Mouse (Mus musculus): ENCODE data around the gene Rpl26.

DNA sequence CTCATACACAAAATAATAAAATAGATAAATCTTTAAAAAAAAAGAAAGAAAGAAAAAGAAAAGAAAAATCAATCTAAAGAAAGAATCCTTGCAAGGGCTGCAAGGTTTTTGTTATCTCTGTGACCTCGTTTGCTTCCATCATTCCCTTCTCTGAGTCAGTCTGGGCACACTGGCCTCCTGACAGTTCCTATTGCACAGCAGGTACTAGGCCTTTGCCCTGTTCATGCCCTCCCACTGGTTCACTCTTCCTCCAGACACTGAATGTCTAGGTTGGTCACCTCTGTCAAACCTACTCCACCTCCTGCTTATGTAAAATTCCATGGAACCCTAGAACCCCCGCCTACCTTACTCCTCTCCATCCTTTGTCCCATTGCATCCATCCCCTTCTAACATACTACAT lies 43.9 kb downstream of the Rpl26 start:
- TF ChIP-seq CTCF (IDR thresholded peaks at IDR 0.05; ENCODE audit: low read depth) (no peak), EP300 (IDR thresholded peaks at IDR 0.05; ENCODE audit: low read depth) (no peak)

All from liver, embryonic 14.5 days (tissue).